ENCODE assay signal across 16 mouse cellular contexts in the genomic region with DNA sequence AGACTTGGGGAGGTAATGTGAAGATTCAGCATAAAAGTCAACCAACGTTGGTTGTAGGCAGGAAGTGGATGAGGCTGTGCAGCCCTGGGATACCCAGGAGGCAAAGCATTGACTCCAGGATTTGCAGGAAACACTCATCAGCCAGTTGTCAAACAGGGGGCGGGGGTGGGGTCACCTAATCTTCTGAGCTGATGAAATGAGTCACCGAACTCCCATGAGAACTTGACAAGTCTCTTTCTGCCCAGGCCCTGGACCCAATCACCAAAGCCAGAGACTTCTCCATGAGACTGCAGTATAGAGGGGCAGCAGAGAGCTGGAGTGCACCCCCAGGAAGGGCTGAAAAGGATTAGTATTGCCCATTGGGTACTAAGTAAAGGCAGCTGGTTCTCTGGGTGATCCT. TPM values are rescaled to one million over a fixed set of nuclear protein-coding genes. Genes with fewer than 3 reads are reported as not detected.
A peak's percentile ranks its signal among the peaks of the same experiment; 100 is the strongest.
DNase-seq lines count a peak whose midpoint lies in the region; ATAC-seq and TF ChIP-seq lines count a peak whose summit lies in the region.
"Had no signal": no experiment of that assay in that cellular context is flagged by ENCODE, and none has a peak within 500 bp of the region (broad histone marks: within the 10 kb centered on the region; RNA-seq: fewer than 3 reads in every experiment).

No protein-coding gene starts in this region.

- 6% methylated on average over 3 of the region's 3 CpGs for WGBS in heart, embryonic 11.5 days (ENCODE audit: insufficient replicate concordance)
- WGBS in lung, postnatal 0 days, result 12% methylated on average over 3 of the region's 3 CpGs
- WGBS in lung, adult 2 months, result 25% methylated on average over 3 of the region's 3 CpGs
- WGBS in liver, postnatal 0 days (ENCODE audit: insufficient replicate concordance), result 36% methylated on average over 3 of the region's 3 CpGs

- no peak overlapping the region for H3K4me3 ChIP-seq in heart, embryonic 11.5 days (ENCODE audit: low read depth, low read length)
- no peak overlapping the region for H3K4me3 ChIP-seq in lung, postnatal 0 days (ENCODE audit: low read depth, low read length)
- no peak overlapping the region for H3K4me3 ChIP-seq in lung, adult 2 months (replicated peaks; ENCODE audit: extremely low read depth, low read depth, low read length)
- H3K4me3 ChIP-seq in liver, postnatal 0 days (ENCODE audit: low read depth, low read length), result no peak overlapping the region
- H3K4me3 ChIP-seq: embryonic facial prominence, embryonic 15.5 days; forebrain, embryonic 15.5 days; midbrain, embryonic 15.5 days had no signal

- peak overlapping the region; percentile 2; the same call in 1 of the 2 replicates for H3K4me2 ChIP-seq in heart, embryonic 11.5 days
- H3K4me2 ChIP-seq in lung, postnatal 0 days (replicated peaks; ENCODE audit: low read depth, low read length), result no peak overlapping the region
- no peak overlapping the region for H3K4me2 ChIP-seq in liver, postnatal 0 days (ENCODE audit: low read depth, low read length)
- H3K4me2 ChIP-seq: embryonic facial prominence, embryonic 15.5 days; forebrain, embryonic 15.5 days; midbrain, embryonic 15.5 days had no signal

- H3K27ac ChIP-seq in heart, embryonic 11.5 days (ENCODE audit: low read depth, low read length), result peak overlapping the region; percentile 68; the same call in 1 of the 2 replicates
- no peak overlapping the region for H3K27ac ChIP-seq in lung, postnatal 0 days (ENCODE audit: low read length)
- no peak overlapping the region for H3K27ac ChIP-seq in liver, postnatal 0 days (ENCODE audit: low read depth)
- H3K27ac ChIP-seq: embryonic facial prominence, embryonic 15.5 days; forebrain, embryonic 15.5 days; midbrain, embryonic 15.5 days had no signal

- no peak for DNase-seq in heart, adult 8-10 months (ENCODE audit: low spot score)
- peak; percentile 42 for DNase-seq in lung, postnatal 0 days (ENCODE audit: low spot score)
- DNase-seq in lung, adult 2 months, result no peak
- peak; percentile 48 for DNase-seq in Muller cell, postnatal 12 days (ENCODE audit: inconsistent ontology term)
- DNase-seq in liver, postnatal 0 days, result peak; percentile 24
- no peak for DNase-seq in spleen, adult 18-20 months
- no peak for DNase-seq in adrenal gland, postnatal 25 days
- DNase-seq: adrenal gland, postnatal 10 days; cerebellum, postnatal 36 days; gastrocnemius, postnatal 36 days; kidney, adult 18-20 months; kidney, postnatal 4 days had no signal

- no peak overlapping the region for H3K9ac ChIP-seq in heart, embryonic 11.5 days (ENCODE audit: low read depth, low read length)
- H3K9ac ChIP-seq in lung, postnatal 0 days (replicated peaks; ENCODE audit: low read depth), result no peak overlapping the region
- H3K9ac ChIP-seq in liver, postnatal 0 days (replicated peaks), result no peak overlapping the region
- H3K9ac ChIP-seq: embryonic facial prominence, embryonic 15.5 days; forebrain, embryonic 15.5 days; midbrain, embryonic 15.5 days had no signal

- no peak for TF ChIP-seq POLR2A in lung, adult 2 months (IDR thresholded peaks at IDR 0.05; ENCODE audit: borderline replicate concordance, extremely low read depth, low read depth, low read length)

- H3K9me3 ChIP-seq in heart, embryonic 11.5 days (replicated peaks; ENCODE audit: control insufficient read depth, low read length), result no peaks in the 10 kb centered on the region
- no peaks in the 10 kb centered on the region for H3K9me3 ChIP-seq in lung, postnatal 0 days (ENCODE audit: low read length)
- no peaks in the 10 kb centered on the region for H3K9me3 ChIP-seq in liver, postnatal 0 days (ENCODE audit: low read length)
- H3K9me3 ChIP-seq: embryonic facial prominence, embryonic 15.5 days; forebrain, embryonic 15.5 days; midbrain, embryonic 15.5 days had no signal

- no peaks in the 10 kb centered on the region for H3K36me3 ChIP-seq in heart, embryonic 11.5 days (ENCODE audit: control insufficient read depth, insufficient read depth, low read length)
- no peaks in the 10 kb centered on the region for H3K36me3 ChIP-seq in lung, postnatal 0 days (ENCODE audit: insufficient read depth, low read length)
- H3K36me3 ChIP-seq in liver, postnatal 0 days (replicated peaks; ENCODE audit: insufficient read depth, low read length), result no peaks in the 10 kb centered on the region
- H3K36me3 ChIP-seq: embryonic facial prominence, embryonic 15.5 days; forebrain, embryonic 15.5 days; midbrain, embryonic 15.5 days had no signal

- H3K4me1 ChIP-seq in heart, embryonic 11.5 days (ENCODE audit: control insufficient read depth, insufficient read depth, low read length), result peaks cover 55% of the 10 kb centered on the region
- 0 out of 2 replicates have a peak, but pooled peaks cover 6% of the 10 kb centered on the region for H3K4me1 ChIP-seq in lung, postnatal 0 days (ENCODE audit: insufficient read depth, low read depth, low read length)
- H3K4me1 ChIP-seq in lung, adult 2 months (ENCODE audit: control insufficient read depth, insufficient read depth, low read length), result peaks cover 15% of the 10 kb centered on the region
- H3K4me1 ChIP-seq in liver, postnatal 0 days (ENCODE audit: insufficient read depth), result 0 out of 2 replicates have a peak, but pooled peaks cover 3% of the 10 kb centered on the region

- TF ChIP-seq CTCF in lung, postnatal 0 days (IDR thresholded peaks at IDR 0.05), result 0 out of 2 replicates have a peak, but pooled peaks have one; percentile 15
- no peak for TF ChIP-seq CTCF in lung, adult 2 months (IDR thresholded peaks at IDR 0.05; ENCODE audit: insufficient read depth, low read length)
- no peak for TF ChIP-seq CTCF in liver, postnatal 0 days (IDR thresholded peaks at IDR 0.05; ENCODE audit: low read depth)

- peak; percentile 40; the same call in 1 of the 2 replicates for ATAC-seq in heart, embryonic 11.5 days (replicated peaks; ENCODE audit: insufficient number of reproducible peaks, low FRiP score, low TSS enrichment)
- peak; percentile 84 for ATAC-seq in lung, postnatal 0 days
- peak; percentile 35 for ATAC-seq in liver, postnatal 0 days
- ATAC-seq: forebrain, embryonic 15.5 days; midbrain, embryonic 15.5 days had no signal

- H3K27me3 ChIP-seq in heart, embryonic 11.5 days (ENCODE audit: control insufficient read depth, insufficient read depth, low read length), result no peaks in the 10 kb centered on the region
- H3K27me3 ChIP-seq in lung, postnatal 0 days (replicated peaks; ENCODE audit: insufficient read depth, low read length), result no peaks in the 10 kb centered on the region
- H3K27me3 ChIP-seq in liver, postnatal 0 days (ENCODE audit: insufficient read depth, low read length), result no peaks in the 10 kb centered on the region
- H3K27me3 ChIP-seq: embryonic facial prominence, embryonic 15.5 days; forebrain, embryonic 15.5 days; midbrain, embryonic 15.5 days had no signal

- TF ChIP-seq EP300 in lung, postnatal 0 days (IDR thresholded peaks at IDR 0.05), result peak; percentile 66
- no peak for TF ChIP-seq EP300 in liver, postnatal 0 days (IDR thresholded peaks at IDR 0.05; ENCODE audit: low read depth)

RNA-seq across cellular contexts. Expression of a gene that starts 45.0 kb away (rescaled TPM):
- polyA plus RNA-seq in heart, embryonic 11.5 days (2014; fragmentation: Nextera tagmentation; extraction: Ambion mirVana), result 72.8 and 89.0 TPM in 2 replicates
- 10 to 100 TPM; 27.9 to 32.8 (median 30.9) TPM for total RNA-seq in heart, adult 8-10 months (2022)
- 39.6 and 44.9 TPM in 2 replicates for polyA plus RNA-seq in lung, postnatal 0 days (2015; fragmentation: Nextera tagmentation; extraction: Ambion mirVana)
- 26.0 and 31.3 TPM in 2 replicates for polyA plus RNA-seq in lung, adult 2 months (2012; rRNA removed)
- polyA plus RNA-seq in liver, postnatal 0 days (2015; fragmentation: Nextera tagmentation; extraction: Ambion mirVana), result 6.7 TPM in 2 replicates
- total RNA-seq in adrenal gland, postnatal 25 days (2021), result 71.4 and 73.6 TPM in 2 replicates

Comparison
In these comparisons a context has a peak if more than half of its experiments do, and no peak if none do; other contexts are left out.
1. DNase-seq: peak in lung, postnatal 0 days (single experiment), Muller cell, postnatal 12 days (single experiment) and liver, postnatal 0 days (single experiment); none in heart, adult 8-10 months (single experiment), lung, adult 2 months (single experiment), spleen, adult 18-20 months (0 of 2) and adrenal gland, postnatal 25 days (single experiment).
2. Peak in every context shown above with its lines, with median percentiles within 50 percentile points of each other: ATAC-seq.